Mouse (Mus musculus) mouse embryonic stem cell (cell line): Measurements from ENCODE around the gene Cd274.

Source experiments
- in situ Hi-C, 2 experiments: fragments of 300-500 bp; cut with MboI; formaldehyde crosslinking; loops; 1 replicate in 1 of 2; 3 replicates in 1 of 2; pipeline ENCODE4 v1.14.3; 2019 to 2020; ENCODE audit warnings: low sequenced_read_pairs in 2 of 2, low pct_unique_long_range_greater_than_20kb in 1 of 2, mixed read lengths in 1 of 2; ENCODE audit not compliant: unreplicated experiment in 1 of 2

Cd274 gene

DNA sequence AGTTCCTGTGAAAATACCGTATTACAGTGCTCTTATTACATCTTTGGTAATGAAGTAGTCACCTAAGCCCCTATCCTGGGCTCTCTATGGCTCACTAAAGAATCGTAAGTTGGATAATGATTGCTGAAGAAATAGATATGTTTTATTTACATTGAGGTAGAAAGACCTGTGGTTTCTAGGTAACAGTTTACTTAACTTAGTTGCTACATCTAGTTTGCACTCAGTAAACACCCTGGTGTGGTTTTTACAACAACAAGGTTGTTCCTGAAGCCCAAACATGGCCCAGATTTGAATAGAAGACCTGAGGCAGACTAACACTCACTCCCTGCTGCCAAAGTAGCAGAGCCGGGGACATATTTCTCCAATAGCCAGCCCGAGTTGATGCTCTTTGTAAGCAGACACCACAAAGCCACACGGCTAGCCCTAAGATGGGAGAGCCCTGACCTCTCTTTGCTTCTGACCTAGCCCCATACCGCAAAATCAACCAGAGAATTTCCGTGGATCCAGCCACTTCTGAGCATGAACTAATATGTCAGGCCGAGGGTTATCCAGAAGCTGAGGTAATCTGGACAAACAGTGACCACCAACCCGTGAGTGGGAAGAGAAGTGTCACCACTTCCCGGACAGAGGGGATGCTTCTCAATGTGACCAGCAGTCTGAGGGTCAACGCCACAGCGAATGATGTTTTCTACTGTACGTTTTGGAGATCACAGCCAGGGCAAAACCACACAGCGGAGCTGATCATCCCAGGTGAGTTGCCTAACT lies 12.8 kb downstream of the Cd274 start:
- in situ Hi-C loops = no loop called here

GRCm38 (mm10) chr19:29383368-29383767 lies 16.1 kb downstream of the Cd274 start:
- in situ Hi-C loops = no loop called here

- in situ Hi-C loops = no loop called here
Observed at GRCm38 (mm10) chr19:29384412-29384811, 17.2 kb downstream of the Cd274 start.

- in situ Hi-C loops = no loop called here
Observed at GRCm38 (mm10) chr19:29384994-29385393, 17.7 kb downstream of the Cd274 start.

- in situ Hi-C loops = no loop called here
Observed at GRCm38 (mm10) chr19:29385822-29386221, 18.6 kb downstream of the Cd274 start.

- in situ Hi-C loops = no loop called here
Observed at GRCm38 (mm10) chr19:29388818-29389217, 21.6 kb downstream of the Cd274 start.

GRCm38 (mm10) chr19:29390483-29390882 lies 23.2 kb downstream of the Cd274 start:
- in situ Hi-C loops = no loop called here

DNA sequence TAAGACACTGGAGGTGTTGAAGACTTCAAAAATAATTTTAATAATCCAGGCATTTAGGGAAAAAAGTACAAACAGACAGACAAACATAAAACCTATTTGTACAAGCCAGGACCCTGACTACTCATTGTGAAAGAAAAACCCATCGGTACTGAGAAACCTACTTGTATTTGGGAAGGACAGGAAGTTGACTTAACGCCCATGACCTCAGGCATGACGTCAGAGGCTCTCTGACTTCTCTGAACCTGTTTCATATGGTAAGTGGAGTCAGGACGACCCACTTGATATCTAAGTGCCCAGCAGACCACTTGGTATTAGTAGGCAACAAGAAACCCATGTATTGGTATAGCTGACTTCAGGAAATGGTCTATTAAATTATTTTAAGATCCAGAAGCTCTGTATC lies 24.0 kb downstream of the Cd274 start:
- in situ Hi-C loops = no loop called here

DNA sequence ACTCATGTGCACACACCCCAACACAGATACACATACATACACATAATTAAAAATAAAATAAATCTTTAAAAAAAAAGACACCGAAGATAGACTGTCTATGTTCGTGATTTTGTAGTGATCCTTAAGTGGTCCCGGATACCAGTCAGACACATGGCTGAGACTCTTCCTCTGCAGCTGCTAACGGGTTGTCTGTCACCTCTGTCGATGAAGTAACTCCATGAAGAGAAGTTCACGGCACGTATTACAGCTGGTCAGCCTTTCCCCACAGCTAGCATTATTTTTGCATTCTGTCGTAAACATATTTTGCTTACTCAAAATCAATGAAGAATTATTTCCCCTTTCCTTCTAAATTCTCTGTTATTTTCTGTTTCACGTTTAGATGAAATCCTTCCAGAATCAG lies 26.1 kb downstream of the Cd274 start:
- in situ Hi-C loops = no loop called here

DNA sequence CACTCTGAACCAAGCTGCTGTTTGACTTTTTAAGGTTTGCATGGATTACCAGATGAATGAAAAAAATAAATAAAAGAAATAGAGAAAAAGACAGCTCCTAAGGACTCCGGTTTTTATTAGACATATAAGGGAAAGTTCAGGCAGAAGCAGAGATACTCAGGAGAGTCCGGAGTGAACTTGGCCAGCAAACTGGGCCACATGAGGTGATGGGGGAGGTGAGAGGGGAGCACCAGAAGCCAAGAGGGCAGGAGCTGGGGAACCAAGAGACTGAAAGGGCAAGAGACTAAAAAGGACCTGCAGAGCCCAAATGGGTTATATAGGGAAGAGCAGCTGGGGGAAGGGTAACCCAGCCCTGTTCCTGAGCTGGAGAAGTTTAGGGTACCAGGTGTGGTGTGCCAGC lies 27.5 kb downstream of the Cd274 start:
- in situ Hi-C loops = no loop called here

DNA sequence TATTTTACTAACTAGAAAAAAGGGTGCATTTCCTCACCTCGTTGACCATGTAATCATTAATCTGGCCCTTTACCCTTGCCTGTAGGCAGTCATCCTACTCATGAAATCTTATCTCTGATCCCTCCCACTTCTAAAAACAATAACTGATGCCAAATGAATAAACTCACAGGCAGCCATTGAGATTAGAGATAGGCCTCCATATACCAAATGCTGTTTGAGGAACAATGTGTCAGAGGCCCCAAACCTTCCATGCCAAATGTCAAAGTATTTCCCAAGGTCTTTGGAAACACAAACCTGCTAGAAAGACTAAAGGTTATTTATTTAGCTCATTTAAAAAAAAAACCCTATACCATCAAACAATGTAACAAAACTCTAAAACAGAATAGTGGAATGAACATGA lies 29.1 kb downstream of the Cd274 start:
- in situ Hi-C loops = no loop called here

GRCm38 (mm10) chr19:29399786-29400185 lies 32.5 kb downstream of the Cd274 start:
- in situ Hi-C loops = no loop called here

GRCm38 (mm10) chr19:29400466-29400865 lies 33.2 kb downstream of the Cd274 start:
- in situ Hi-C loops = no loop called here

DNA sequence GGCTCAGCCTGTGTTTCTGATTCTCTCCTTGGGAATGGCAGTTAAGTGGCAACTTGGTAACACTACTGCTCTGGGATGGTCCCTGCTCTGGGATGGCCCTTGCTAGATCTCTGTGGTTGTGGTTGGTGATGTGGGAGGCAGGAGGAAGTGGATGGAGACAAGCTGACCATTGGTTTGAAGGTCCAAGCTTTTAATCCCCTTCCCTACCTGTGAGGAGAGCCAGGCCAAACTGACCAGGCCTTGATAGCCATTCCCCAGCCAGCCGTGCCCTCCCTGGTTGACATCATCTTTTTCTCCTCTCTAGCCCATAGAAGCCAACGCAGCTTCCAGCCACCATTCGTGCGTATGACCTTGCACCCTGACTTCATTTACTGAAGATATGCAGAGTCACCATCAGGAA lies 35.4 kb downstream of the Cd274 start:
- in situ Hi-C loops = no loop called here

DNA sequence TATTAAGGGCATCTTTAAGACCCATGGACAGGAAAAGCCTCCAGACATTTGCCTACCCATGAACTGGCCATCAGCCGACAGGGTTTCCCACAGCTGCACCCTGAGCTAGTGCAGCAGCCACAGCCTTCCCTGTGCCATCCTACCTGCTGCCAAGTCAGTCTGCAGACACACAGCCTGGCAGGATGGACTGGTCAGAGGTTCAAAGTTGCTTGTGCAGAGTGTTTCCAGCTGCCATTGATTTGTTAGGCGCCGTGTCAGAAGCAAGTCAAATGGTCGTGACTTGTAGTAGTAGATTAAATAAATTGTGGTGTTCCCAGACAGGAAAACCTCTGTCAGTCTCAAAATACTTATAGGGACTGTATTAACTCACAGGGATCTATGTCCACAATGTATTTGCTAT lies 36.0 kb downstream of the Cd274 start:
- in situ Hi-C loops = no loop called here

DNA sequence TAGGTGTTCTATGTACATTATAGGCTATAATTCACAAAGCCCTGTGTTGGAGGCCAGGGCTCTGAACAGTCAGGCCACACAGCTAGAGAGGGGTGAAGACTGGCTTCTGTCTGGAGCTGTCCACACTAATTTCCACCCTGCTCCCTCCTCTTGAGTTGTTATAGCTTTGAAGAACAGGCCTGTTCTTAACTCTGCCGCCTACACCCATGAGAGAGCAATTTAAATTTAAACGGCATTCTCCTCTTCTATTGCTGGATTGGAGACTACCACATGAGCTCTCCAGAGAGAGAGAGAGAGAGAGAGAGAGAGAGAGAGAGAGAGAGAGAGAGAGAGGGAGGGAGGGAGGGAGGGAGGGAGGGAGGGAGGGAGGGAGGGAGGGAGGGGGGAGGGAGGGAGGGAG lies 38.1 kb downstream of the Cd274 start:
- in situ Hi-C loops = no loop called here

GRCm38 (mm10) chr19:29406042-29407017 lies 39.1 kb downstream of the Cd274 start:
- in situ Hi-C loops = no loop called here

DNA sequence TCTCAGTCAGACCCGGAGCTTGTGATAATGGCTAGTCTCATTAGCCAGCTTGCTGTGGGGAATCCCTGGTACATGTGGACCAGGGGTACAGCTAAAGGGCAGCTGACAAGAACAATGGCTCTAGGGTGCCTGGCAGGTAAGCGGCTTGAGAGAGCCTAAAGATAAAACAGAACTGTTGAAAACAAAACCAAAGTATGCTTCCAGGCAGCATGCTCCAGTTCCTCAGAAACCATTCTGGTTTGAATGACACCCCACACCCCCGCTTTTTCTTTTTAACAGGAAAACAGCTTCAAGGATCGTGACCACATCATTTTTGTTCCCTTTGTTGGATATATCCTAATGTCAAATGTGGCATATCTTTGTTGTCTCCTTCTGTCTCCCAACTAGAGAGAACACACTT lies 43.4 kb downstream of the Cd274 start, which contains the start of gene Pdcd1lg2:
Gene Pdcd1lg2 (plus strand): TSS at position 301 of the 400 bp plus-strand sequence.
- in situ Hi-C loops = no loop called here
